Mouse (Mus musculus) cortical plate, adult 2 months (tissue): Measurements from ENCODE around the gene Ucn2. TPM values are rescaled to one million over a fixed set of nuclear protein-coding genes. Genes with fewer than 3 reads are reported as not detected.

Source experiments
- H3K27ac ChIP-seq: fragments of 200-500 bp; 2 replicates; pipeline ENCODE4 v1.5.1; 2012; ENCODE audit warnings: low read length, control low read depth, inconsistent platforms; ENCODE audit not compliant: insufficient read depth
- H3K4me1 ChIP-seq: fragments of 200-500 bp; 2 replicates; pipeline ENCODE4 v1.6.1; 2011; ENCODE audit warnings: low read length; ENCODE audit not compliant: control insufficient read depth, insufficient read depth
- H3K4me3 ChIP-seq: fragments of 200-500 bp; 2 replicates; pipeline ENCODE4 v1.5.1; 2011; ENCODE audit warnings: mild to moderate bottlenecking, low read length, control low read depth; ENCODE audit not compliant: insufficient read depth
- CTCF ChIP-seq: fragments of 200-500 bp; IDR thresholded peaks from 2 replicates; pipeline ENCODE4 v1.5.1; 2011; ENCODE audit warnings: mild to moderate bottlenecking, control low read depth, low read length; ENCODE audit not compliant: insufficient read depth; ENCODE audit errors: extremely low read depth
- POLR2A ChIP-seq: fragments of 200-500 bp; IDR thresholded peaks from 2 replicates; pipeline ENCODE4 v1.6.1; 2011; ENCODE audit warnings: mild to moderate bottlenecking, low read length, control low read depth; ENCODE audit not compliant: insufficient read depth; ENCODE audit errors: extremely low read depth
- polyA plus RNA-seq: library from polyadenylated mRNA; depleted of rRNA; stranded (reverse); fragments of >200 nt; gene quantifications from 2 replicates; pipeline ENCODE4 v1.2.3, GENCODE M21; 2012; rRNA removed

Ucn2 gene
- 0.25 and 0.35 TPM in 2 replicates for polyA plus RNA-seq

DNA sequence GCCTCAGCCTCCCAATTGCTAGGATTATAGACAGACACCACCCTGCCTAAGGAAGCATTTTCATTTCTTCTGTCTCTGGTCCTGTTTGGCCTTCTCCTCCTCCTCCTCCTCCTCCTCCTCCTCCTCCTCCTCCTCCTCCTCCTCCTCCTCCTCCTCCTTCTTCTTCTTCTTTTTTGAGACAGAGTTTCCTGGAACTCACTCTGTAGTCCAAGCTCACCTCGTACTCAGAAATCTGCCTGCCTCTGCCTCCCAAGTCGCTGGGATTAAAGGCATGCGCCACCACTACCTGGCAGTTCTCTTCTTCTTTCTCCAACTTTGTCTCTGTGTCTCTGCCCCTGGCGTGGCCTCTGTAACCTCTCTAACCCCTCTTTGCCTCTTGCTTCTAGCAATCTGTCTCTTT is at the start of gene Ucn2:
TSS of gene Ucn2 (plus strand) at position 301 of the 400 bp plus-strand sequence.
- no peak for TF ChIP-seq CTCF
- no peak for TF ChIP-seq POLR2A
- no peaks in the 10 kb centered on the region; the same call in 1 of the 2 replicates for H3K4me1 ChIP-seq
- H3K27ac ChIP-seq = no peak within 1 kb of the TSS
- H3K4me3 ChIP-seq = no peak within 1 kb of the TSS

DNA sequence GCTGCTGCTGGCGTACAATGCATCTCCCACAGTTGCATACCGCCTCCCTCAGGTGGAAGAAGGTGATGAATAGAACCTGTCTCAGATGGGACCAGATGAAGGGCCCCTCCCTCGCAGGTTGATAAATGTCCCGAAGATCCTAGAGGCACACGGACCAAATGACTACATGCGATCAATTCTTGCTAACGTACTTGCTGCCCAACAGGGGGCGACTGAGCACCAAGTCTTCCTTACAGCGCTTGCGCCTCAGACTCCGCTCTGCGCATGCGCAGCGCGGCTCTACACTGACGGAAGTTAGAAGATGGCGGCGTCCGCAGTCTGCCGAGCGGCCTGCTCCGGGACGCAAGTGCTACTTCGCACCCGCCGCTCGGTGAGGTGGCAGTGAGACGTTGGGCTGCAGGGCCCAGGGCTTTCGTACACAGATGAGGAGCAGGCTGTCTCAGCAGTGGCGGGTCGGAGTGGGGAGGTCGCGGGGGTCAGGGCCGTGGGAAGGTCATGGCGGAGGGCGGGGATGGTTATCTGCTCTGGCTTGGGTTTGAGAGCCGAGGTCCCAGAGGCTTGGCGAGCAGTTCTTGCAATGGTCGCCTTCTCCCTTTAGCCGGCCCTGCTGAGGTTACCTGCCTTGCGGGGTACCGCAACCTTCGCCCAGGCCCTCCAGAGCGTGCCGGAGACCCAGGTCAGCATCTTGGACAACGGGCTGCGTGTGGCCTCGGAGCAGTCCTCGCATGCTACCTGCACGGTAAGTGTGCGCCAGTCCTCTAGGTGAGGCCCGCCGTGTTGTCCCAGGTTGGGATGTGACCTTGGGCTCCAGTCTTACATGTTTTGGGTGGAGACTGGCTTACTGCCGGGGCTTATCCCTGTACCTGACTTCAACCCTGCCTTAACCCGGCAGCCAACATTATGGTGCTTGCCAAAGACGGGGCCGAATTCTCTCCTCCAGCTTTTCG is 49.1 kb upstream of the Ucn2 start, which contains the start of gene Uqcrc1:
TSS of gene Uqcrc1 (plus strand) at position 216 of the 947 bp plus-strand sequence.
- peak within 1 kb of the TSS; percentile 74 for H3K27ac ChIP-seq
- peak within 1 kb of the TSS; percentile 94 for H3K4me3 ChIP-seq
- TF ChIP-seq POLR2A (peak; percentile 94), CTCF (peak; percentile 92)

DNA sequence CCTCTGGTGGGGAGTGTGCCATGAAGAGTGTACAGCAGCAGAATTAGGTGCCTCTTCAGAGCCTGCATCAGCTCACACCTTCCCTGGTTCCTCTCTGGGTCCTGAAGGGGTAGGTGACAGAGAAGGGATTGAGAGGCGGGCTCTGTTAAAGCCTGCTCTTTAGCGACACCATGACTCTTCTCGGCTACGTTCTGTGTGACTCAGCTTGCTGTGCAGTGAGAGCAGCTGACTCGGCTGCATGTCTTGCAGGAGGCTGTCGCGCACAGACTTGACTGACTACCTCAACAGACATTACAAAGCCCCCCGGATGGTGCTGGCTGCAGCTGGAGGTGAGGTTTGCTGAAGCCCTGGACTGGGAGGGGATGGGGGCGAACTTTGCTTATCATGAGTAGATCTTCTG is 40.7 kb upstream of the Ucn2 start:
- TF ChIP-seq CTCF (no peak), POLR2A (no peak)
- Histone ChIP-seq H3K4me3 (no peak overlapping the region), H3K27ac (no peak overlapping the region), H3K4me1 (peaks cover 4% of the 10 kb centered on the region; the same call in 1 of the 2 replicates)

More for the DNA sequence above, 49.1 kb upstream of the Ucn2 start, which contains the start of gene Uqcrc1:
- H3K4me1 ChIP-seq = no peaks in the 10 kb centered on the region; the same call in 1 of the 2 replicates

DNA sequence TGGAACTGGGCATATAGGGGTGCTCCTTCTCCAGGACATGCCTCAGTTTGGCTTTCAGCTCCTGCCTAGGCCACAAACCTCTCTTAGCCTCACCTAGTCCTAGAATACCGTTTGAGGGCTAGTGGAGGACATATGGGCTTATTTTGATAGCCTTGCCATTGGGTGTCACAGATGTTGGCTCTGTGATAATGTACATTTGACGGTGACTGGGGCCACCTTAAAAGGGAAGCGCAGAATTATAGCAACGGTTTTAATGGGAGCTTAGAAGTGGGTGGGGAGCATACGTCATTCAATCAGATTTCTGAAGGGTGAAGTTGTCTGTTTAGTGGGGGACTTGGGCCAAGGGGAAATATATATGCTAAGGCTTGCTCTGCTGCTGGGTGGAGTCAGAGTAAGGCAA is 40.2 kb upstream of the Ucn2 start:
- H3K4me3 ChIP-seq = no peak overlapping the region
- peaks cover 4% of the 10 kb centered on the region; the same call in 1 of the 2 replicates for H3K4me1 ChIP-seq
- no peak overlapping the region for H3K27ac ChIP-seq
- no peak for TF ChIP-seq POLR2A
- no peak for TF ChIP-seq CTCF

DNA sequence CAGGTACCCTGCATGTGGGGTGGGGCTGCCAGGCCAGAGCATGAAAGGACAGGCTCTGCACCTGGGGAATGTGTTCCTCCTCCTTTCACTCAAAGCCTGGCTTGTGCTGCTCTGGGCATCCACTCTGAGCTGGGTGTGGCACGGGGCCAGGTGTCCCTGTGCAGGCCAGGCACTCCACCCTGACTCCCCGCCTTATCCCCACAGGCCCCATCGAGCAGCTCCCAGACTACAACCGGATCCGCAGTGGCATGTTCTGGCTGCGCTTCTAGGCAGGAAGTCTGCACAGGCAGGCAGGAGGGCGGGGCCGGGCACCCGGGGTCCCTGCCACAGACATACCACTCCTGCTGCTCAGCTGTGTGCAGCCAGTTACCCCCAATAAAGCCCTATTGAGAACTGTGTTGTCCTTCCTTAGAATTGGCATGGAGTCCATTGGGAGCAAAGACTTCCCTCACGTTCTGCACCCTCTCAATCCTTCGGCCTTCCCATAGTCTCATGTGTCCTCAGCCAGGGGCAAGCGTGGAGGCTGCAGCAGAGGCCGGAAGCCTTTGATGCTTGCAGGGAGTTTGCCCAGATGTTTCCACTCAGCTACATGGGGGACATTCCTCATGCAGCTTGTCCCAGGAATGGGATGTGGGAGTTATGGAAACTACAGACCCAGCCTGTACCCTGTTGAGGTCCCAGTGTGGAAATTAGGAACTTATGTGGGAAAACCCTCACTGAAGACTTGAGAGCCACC is 36.4 kb upstream of the Ucn2 start:
- TF ChIP-seq CTCF = no peak

DNA sequence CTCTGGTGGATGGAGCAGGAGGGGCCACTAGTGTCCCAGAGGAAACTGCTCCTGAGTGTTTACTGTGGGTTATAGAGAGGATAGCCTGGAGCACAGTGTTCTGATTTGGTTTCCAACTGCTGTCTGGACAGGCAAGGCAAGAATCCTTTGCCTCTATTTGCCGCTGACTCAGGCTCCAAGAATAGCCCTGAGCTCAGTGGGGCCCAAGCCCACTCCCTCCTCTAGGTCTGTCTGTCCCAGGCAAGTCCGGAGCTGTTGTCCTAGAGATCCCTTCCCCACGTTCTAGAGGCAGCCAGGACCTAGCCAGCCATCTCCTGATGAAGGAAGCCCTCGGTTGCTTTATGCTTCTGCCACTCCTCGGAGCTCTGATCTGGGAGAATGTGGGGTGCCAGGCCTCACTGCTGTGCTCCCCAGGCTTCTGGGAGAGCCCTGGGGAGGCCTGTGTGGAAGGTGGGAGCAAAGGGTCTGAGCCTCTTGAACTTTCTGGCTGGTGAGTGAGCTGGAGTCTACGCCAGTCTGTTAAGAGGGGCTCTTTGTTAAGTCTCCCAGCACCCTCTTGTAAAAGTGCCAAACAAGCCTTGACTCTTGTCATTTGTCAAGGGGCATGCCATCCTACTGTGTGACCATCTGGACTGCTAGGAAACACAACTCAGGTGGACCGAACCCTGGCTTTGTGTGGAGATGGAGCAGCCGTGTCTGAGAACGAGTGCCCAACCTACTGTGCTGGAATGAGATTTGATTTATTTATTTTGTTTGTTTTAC is 35.7 kb upstream of the Ucn2 start:
- Histone ChIP-seq H3K4me1 (no peaks in the 10 kb centered on the region; the same call in 1 of the 2 replicates), H3K27ac (no peak overlapping the region), H3K4me3 (no peak overlapping the region)
- TF ChIP-seq POLR2A = no peak
- no peak for TF ChIP-seq CTCF

More for the DNA sequence above, 36.4 kb upstream of the Ucn2 start:
- Histone ChIP-seq H3K27ac (no peak overlapping the region), H3K4me1 (no peaks in the 10 kb centered on the region; the same call in 1 of the 2 replicates), H3K4me3 (no peak overlapping the region)

DNA sequence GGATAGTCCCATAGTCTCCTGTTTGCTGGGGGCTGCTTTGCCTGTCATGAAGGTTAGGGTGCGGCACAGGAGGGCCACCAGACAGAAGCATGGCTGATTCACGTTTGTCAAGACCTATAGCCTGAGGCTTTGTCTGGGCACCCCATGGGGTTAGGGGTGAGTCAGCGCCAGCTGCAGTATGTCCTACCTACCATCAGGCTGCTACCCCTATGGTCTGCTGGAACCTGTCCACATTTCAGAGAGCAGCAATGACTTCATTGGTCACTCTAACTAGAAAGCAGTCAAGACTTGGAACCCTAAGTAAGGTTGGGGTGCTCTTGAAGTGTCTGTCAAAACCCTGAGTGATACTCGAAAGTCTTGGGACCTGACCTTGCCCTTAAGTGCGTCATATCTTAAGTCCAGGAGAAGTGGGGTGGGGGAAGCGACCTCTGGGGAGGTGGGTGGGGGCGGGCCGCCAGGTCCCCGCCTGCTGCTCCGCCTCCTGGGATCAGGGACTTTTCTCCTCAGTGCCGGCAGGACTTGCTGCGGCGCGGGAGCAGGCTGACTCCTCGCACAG is 32.7 kb upstream of the Ucn2 start, which contains the start of gene Col7a1:
TSS of gene Col7a1 (plus strand) at position 506 of the 556 bp plus-strand sequence.
- Histone ChIP-seq H3K27ac (no peak within 1 kb of the TSS), H3K4me1 (no peaks in the 10 kb centered on the region), H3K4me3 (no peak within 1 kb of the TSS)
- TF ChIP-seq CTCF = no peak
- TF ChIP-seq POLR2A = no peak

DNA sequence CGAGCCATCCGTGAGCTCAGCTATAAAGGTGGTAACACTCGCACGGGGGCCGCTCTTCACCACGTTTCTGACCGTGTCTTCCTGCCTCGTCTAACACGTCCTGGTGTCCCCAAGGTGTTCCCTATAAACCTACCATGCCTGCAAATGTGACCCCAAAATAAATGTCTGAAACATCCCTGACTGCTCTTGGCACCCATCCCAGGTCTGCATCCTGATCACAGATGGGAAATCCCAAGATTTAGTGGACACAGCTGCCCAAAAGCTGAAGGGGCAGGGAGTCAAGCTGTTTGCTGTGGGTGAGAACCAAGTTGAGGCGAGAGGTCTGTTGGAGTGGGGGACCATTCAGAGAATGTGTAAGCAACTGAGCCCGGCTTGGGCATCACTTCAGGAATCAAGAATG is 30.6 kb upstream of the Ucn2 start:
- Histone ChIP-seq H3K4me1 (no peaks in the 10 kb centered on the region), H3K4me3 (no peak overlapping the region), H3K27ac (no peak overlapping the region)
- TF ChIP-seq CTCF (no peak), POLR2A (no peak)

DNA sequence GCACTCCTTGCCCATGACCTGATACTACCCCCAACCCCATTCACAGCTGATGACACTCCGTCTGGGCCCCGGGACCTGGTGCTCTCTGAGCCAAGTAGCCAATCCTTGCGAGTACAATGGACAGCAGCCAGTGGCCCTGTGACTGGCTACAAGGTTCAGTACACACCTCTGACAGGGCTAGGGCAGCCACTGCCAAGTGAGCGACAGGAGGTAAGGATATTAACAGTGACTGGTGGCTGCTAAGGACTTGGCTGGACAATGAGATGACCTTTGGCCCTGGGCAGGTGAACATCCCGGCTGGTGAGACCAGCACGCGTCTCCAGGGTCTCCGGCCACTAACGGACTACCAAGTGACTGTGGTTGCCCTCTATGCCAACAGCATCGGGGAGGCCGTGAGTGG is 30.0 kb upstream of the Ucn2 start:
- no peak overlapping the region for H3K4me3 ChIP-seq
- H3K27ac ChIP-seq = no peak overlapping the region
- no peaks in the 10 kb centered on the region for H3K4me1 ChIP-seq
- no peak for TF ChIP-seq CTCF
- no peak for TF ChIP-seq POLR2A
